Mouse (Mus musculus) midbrain, postnatal 0 days (tissue): ENCODE measurements around the gene Phlda1. TPM values are rescaled to one million over a fixed set of nuclear protein-coding genes. Genes with fewer than 3 reads are reported as not detected.

Source experiments
- ATAC-seq: fragments of 200-750 bp; cut with Nextera tagmentation; 2 replicates; pipeline ENCODE4 v1.8.0; 2017; ENCODE audit warnings: moderate number of reproducible peaks, mild to moderate bottlenecking, moderate TSS enrichment, moderate library complexity; ENCODE audit not compliant: low FRiP score
- DNase-seq: peaks from one replicate; pipeline ENCODE4 v3.0.0-alpha.2; 2015; ENCODE audit warnings: low spot score
- H3K27ac ChIP-seq: fragments of 300-500 bp; sonication (generic); 2 replicates; pipeline ENCODE4 v1.5.1; 2014; ENCODE audit warnings: low read depth, mild to moderate bottlenecking, low read length, mixed read lengths
- H3K27me3 ChIP-seq: fragments of 300-500 bp; sonication (generic); 2 replicates; pipeline ENCODE4 v1.6.1; 2014; ENCODE audit warnings: low read length, control low read depth, mixed read lengths; ENCODE audit not compliant: insufficient read depth
- H3K36me3 ChIP-seq: fragments of 300-500 bp; sonication (generic); 2 replicates; pipeline ENCODE4 v1.6.1; 2014; ENCODE audit warnings: low read length, control low read depth, mixed read lengths; ENCODE audit not compliant: insufficient read depth
- H3K4me1 ChIP-seq: fragments of 300-500 bp; sonication (generic); 2 replicates; pipeline ENCODE4 v1.6.1; 2014; ENCODE audit warnings: mild to moderate bottlenecking, control low read depth, antibody characterized with exemption, low read length, mixed read lengths; ENCODE audit not compliant: insufficient read depth
- H3K4me2 ChIP-seq: fragments of 300-500 bp; sonication (generic); 2 replicates; pipeline ENCODE4 v1.6.1; 2014; ENCODE audit warnings: low read depth, mild to moderate bottlenecking, low read length, mixed read lengths; ENCODE audit not compliant: poor library complexity, severe bottlenecking
- H3K4me3 ChIP-seq: fragments of 300-500 bp; sonication (generic); 2 replicates; pipeline ENCODE4 v1.5.1; 2014; ENCODE audit warnings: low read depth, mild to moderate bottlenecking, low read length, moderate library complexity
- H3K9ac ChIP-seq: fragments of 300-500 bp; sonication (generic); replicated peaks from 2 replicates; pipeline ENCODE4 v1.6.1; 2014; ENCODE audit warnings: mild to moderate bottlenecking, low read length, moderate library complexity, mixed read lengths; ENCODE audit not compliant: poor library complexity, severe bottlenecking
- H3K9me3 ChIP-seq: fragments of 300-500 bp; sonication (generic); 2 replicates; pipeline ENCODE4 v1.6.1; 2016; ENCODE audit warnings: low read length, control low read depth
- CTCF ChIP-seq: IDR thresholded peaks from 2 replicates; pipeline ENCODE4 v1.5.1; 2016; ENCODE audit warnings: antibody characterized with exemption, mild to moderate bottlenecking
- WGBS: fragments of 180-500 bp; shearing (Covaris S2); extraction: QIAGEN DNeasy Blood & Tissue Kit; methylation state at CpG from one replicate; pipeline ENCODE4 v1.1.7; 2014; 5-methylcytosine and 5-hydroxymethylcytosine counted together
- polyA plus RNA-seq: library from polyadenylated mRNA; unstranded; fragments of >200 nt; fragmentation: Nextera tagmentation; extraction: Ambion mirVana; gene quantifications from 2 replicates; pipeline ENCODE4 v1.2.1, GENCODE M21; 2015
- total RNA-seq: library from RNA; depleted of rRNA; stranded (reverse); fragments of >200 nt; gene quantifications from 2 replicates; pipeline ENCODE4 v1.2.3, GENCODE M21; 2014

Phlda1 gene
- total and polyA plus RNA-seq, 2 experiments from 2014 or later, result 6.8 to 32.9 TPM

DNA sequence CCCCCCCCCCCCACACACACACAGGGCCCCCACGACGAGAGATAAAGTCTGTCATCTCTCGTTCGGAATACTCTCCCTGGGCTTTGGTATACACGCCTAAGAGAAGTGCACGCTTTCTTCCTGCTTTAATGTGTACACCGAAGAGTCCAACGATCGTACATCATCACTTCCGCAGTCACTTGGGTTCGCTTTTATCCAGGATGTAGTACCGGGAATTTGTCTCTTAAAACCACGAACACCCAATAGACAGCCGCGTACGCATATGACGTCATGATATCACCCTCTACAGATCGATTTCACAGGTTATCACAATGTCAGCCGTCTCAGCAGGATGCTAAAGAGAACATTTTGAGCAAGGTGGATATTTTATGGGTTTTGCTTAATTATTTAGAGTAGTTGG, 31.3 kb downstream of the Phlda1 start:
- DNase-seq (no peak), ATAC-seq (no peak)
- Histone ChIP-seq H3K9me3 (no peaks in the 10 kb centered on the region), H3K27me3 (no peaks in the 10 kb centered on the region), H3K4me2 (no peak overlapping the region), H3K36me3 (no peaks in the 10 kb centered on the region), H3K4me1 (no peaks in the 10 kb centered on the region), H3K9ac (no peak overlapping the region), H3K4me3 (no peak overlapping the region), H3K27ac (no peak overlapping the region)
- WGBS, result 89% methylated on average over 19 of the region's 19 CpGs
- TF ChIP-seq CTCF, result no peak

DNA sequence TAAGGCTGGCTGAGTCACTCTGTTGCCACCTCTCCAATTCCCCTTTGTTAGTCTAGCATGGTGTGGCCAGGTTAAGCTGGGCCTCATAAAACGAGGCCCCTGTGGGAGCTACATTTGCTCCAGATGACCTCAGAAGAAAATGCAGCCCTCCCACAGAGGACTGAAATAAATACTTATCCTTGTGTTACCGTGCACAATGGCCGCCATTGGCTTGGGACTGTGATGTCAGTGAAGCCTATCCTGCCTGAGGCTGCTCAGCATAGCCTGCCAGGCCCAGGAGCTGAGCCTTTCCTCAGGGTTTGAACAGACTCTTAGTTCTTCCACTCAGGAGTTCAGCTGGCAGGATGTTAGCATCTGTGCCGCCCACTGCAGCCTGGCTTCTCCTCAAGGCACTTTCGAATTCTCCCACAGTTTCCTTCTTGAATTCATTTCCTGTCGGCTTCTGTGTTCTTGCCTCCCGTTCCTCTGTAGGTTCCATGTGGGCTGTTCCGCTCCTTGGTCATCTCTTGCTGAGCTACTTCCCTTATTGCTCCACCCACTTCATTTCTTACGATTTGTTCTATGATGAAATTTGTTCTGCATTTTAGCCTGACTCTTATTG, 33.7 kb downstream of the Phlda1 start:
- ATAC-seq (no peak), DNase-seq (no peak)
- Histone ChIP-seq H3K4me2 (no peak overlapping the region), H3K27me3 (no peaks in the 10 kb centered on the region), H3K4me1 (0 out of 2 replicates have a peak, but pooled peaks cover 4% of the 10 kb centered on the region), H3K9me3 (no peaks in the 10 kb centered on the region), H3K36me3 (no peaks in the 10 kb centered on the region), H3K4me3 (no peak overlapping the region), H3K27ac (no peak overlapping the region), H3K9ac (no peak overlapping the region)
- TF ChIP-seq CTCF, result no peak
- 32% methylated on average over 9 of the region's 9 CpGs for WGBS

DNA sequence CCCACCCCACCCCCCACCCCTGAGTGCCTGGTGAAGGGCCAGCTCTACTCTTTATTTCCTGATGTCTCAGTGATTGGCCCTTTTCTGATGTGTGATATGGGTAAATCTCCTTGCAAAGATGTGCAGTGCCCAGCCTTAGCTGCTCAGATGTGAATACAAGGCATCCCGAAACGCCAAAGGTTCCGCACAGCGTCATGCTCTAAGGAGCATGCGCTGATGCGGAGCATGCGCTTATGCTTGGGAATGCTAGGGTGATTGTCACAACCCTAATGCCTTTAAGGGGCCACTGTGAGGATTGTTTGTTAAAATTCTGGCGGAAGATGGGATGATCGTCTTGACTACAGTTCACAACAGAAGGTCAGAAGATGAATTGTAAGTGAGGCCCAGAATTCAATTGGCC, 34.6 kb downstream of the Phlda1 start:
- ATAC-seq, result no peak
- H3K27ac ChIP-seq, result no peak overlapping the region

DNA sequence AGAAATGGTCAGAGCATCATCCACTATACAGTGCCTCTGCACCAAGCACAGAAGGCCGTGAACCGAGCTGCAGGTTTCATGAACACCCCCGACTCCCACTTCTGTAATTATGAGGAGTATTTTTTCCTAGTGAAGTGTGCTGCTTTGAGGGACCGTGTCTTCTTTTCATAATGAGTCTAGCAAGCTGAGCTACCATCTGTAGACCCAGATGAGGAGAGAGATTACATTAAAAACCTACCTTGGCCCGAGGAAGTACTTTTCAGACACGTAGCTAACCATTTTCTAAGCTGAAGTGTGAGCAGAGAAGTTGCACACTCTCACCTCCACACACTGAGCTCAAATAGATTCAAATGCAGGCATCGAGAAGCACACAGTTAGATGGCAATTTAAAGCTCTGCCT, 37.0 kb downstream of the Phlda1 start:
- 91% methylated on average over 7 of the region's 7 CpGs for WGBS
- TF ChIP-seq CTCF, result no peak
- H3K36me3 ChIP-seq, result no peaks in the 10 kb centered on the region
- H3K27me3 ChIP-seq, result no peaks in the 10 kb centered on the region
- no peak overlapping the region for H3K4me3 ChIP-seq
- H3K4me2 ChIP-seq, result no peak overlapping the region
- no peak for DNase-seq
- ATAC-seq, result no peak
- no peak overlapping the region for H3K27ac ChIP-seq
- H3K4me1 ChIP-seq, result 0 out of 2 replicates have a peak, but pooled peaks cover 4% of the 10 kb centered on the region
- H3K9ac ChIP-seq, result no peak overlapping the region
- no peaks in the 10 kb centered on the region for H3K9me3 ChIP-seq

More for the DNA sequence above, 34.6 kb downstream of the Phlda1 start:
- Histone ChIP-seq H3K4me2 (no peak overlapping the region), H3K36me3 (no peaks in the 10 kb centered on the region), H3K4me1 (0 out of 2 replicates have a peak, but pooled peaks cover 4% of the 10 kb centered on the region), H3K9me3 (no peaks in the 10 kb centered on the region), H3K27me3 (no peaks in the 10 kb centered on the region), H3K9ac (no peak overlapping the region), H3K4me3 (no peak overlapping the region)
- no peak for DNase-seq
- TF ChIP-seq CTCF, result no peak
- WGBS, result 60% methylated on average over 9 of the region's 9 CpGs

DNA sequence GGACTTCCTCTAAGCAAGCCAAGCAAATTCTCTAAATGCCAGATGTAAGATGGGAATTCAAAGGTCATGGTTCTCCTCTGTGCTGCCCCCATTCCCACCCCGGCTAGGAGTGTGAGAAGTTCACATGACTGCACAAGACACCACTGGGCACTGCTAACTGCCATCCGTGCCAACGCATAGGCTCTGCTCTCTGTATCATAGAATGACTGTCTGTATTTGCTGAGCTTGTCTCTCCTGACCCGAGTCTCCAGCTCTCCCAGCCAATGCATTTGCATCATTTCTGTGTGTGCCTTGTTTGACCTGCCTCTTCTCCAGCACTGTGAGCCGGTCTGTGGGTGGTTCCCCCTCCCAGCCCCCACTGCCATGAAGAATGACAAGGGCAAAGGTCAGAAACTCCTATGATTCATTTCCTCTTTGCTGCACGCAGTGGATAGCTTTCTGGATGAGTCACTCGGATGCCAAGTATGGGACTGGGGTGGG, 37.7 kb downstream of the Phlda1 start:
- WGBS, result 52% methylated on average over 7 of the region's 7 CpGs
- no peak overlapping the region for H3K27ac ChIP-seq
- H3K4me2 ChIP-seq, result no peak overlapping the region
- no peaks in the 10 kb centered on the region for H3K9me3 ChIP-seq
- ATAC-seq, result no peak
- TF ChIP-seq CTCF, result no peak
- H3K4me3 ChIP-seq, result no peak overlapping the region
- H3K4me1 ChIP-seq, result 0 out of 2 replicates have a peak, but pooled peaks cover 4% of the 10 kb centered on the region
- DNase-seq, result no peak
- H3K27me3 ChIP-seq, result no peaks in the 10 kb centered on the region
- no peaks in the 10 kb centered on the region for H3K36me3 ChIP-seq
- H3K9ac ChIP-seq, result no peak overlapping the region

GRCm38 (mm10) chr10:111544311-111544710, 38.2 kb downstream of the Phlda1 start:
- TF ChIP-seq CTCF, result no peak
- Histone ChIP-seq H3K4me3 (no peak overlapping the region), H3K9ac (no peak overlapping the region), H3K4me2 (no peak overlapping the region), H3K27me3 (no peaks in the 10 kb centered on the region), H3K27ac (no peak overlapping the region), H3K36me3 (no peaks in the 10 kb centered on the region), H3K4me1 (0 out of 2 replicates have a peak, but pooled peaks cover 4% of the 10 kb centered on the region), H3K9me3 (no peaks in the 10 kb centered on the region)
- ATAC-seq, result no peak
- WGBS, result 80% methylated on average over 4 of the region's 4 CpGs
- DNase-seq, result no peak
